Mouse (Mus musculus): ENCODE measurements around the gene Sipa1l3. TPM values are rescaled to one million over a fixed set of nuclear protein-coding genes. Genes with fewer than 3 reads are reported as not detected.

The Sipa1l3 gene
- polyA plus RNA-seq, 1 experiment from 2014 or later, result 16.8 TPM

GRCm38 (mm10) chr7:29437072-29437471, 81.4 kb downstream of the Sipa1l3 start:
- Histone ChIP-seq H3K27ac (replicated peaks) (no peak overlapping the region), H3K4me3 (no peak overlapping the region), H3K36me3 (0 out of 2 replicates have a peak, but pooled peaks cover 3% of the 10 kb centered on the region), H3K9ac (no peak overlapping the region), H3K4me1 (replicated peaks) (peaks cover 43% of the 10 kb centered on the region), H3K4me2 (no peak overlapping the region), H3K27me3 (no peaks in the 10 kb centered on the region), H3K9me3 (no peaks in the 10 kb centered on the region)
- WGBS, result 67% methylated on average over 10 of the region's 10 CpGs
- no peak for ATAC-seq (ENCODE audit: low read depth)

- ATAC-seq (ENCODE audit: low read depth), result no peak
- Histone ChIP-seq H3K4me2 (no peak overlapping the region), H3K27me3 (no peaks in the 10 kb centered on the region), H3K4me1 (replicated peaks) (peaks cover 55% of the 10 kb centered on the region), H3K9ac (no peak overlapping the region), H3K9me3 (no peaks in the 10 kb centered on the region), H3K4me3 (no peak overlapping the region), H3K36me3 (0 out of 2 replicates have a peak, but pooled peaks cover 3% of the 10 kb centered on the region), H3K27ac (replicated peaks) (no peak overlapping the region)
- WGBS, result 81% methylated on average over 9 of the region's 9 CpGs
Measured at GRCm38 (mm10) chr7:29434313-29435035, 84.0 kb downstream of the Sipa1l3 start.

- no peaks in the 10 kb centered on the region for H3K9me3 ChIP-seq
- peaks cover 53% of the 10 kb centered on the region for H3K4me1 ChIP-seq (replicated peaks)
- 79% methylated on average over 10 of the region's 10 CpGs for WGBS
- no peak overlapping the region for H3K27ac ChIP-seq (replicated peaks)
- no peak overlapping the region for H3K4me2 ChIP-seq
- no peak overlapping the region for H3K4me3 ChIP-seq
- no peak for ATAC-seq (ENCODE audit: low read depth)
- 0 out of 2 replicates have a peak, but pooled peaks cover 3% of the 10 kb centered on the region for H3K36me3 ChIP-seq
- no peak overlapping the region for H3K9ac ChIP-seq
- H3K27me3 ChIP-seq, result no peaks in the 10 kb centered on the region
Measured at GRCm38 (mm10) chr7:29433725-29434124, 84.7 kb downstream of the Sipa1l3 start.

- no peaks in the 10 kb centered on the region for H3K27me3 ChIP-seq
- H3K27ac ChIP-seq (replicated peaks), result no peak overlapping the region
- no peak overlapping the region for H3K9ac ChIP-seq
- H3K4me3 ChIP-seq, result no peak overlapping the region
- no peak for ATAC-seq (ENCODE audit: low read depth)
- no peaks in the 10 kb centered on the region for H3K36me3 ChIP-seq
- H3K4me2 ChIP-seq, result no peak overlapping the region; the same call in 1 of the 2 replicates
- H3K4me1 ChIP-seq (replicated peaks), result peaks cover 48% of the 10 kb centered on the region
- 73% methylated on average over 11 of the region's 11 CpGs for WGBS
- no peaks in the 10 kb centered on the region for H3K9me3 ChIP-seq
Measured at GRCm38 (mm10) chr7:29432947-29433553, 85.4 kb downstream of the Sipa1l3 start.

GRCm38 (mm10) chr7:29432180-29432946, 86.1 kb downstream of the Sipa1l3 start:
- H3K27ac ChIP-seq (replicated peaks), result no peak overlapping the region
- H3K9ac ChIP-seq, result no peak overlapping the region
- no peak overlapping the region for H3K4me3 ChIP-seq

GRCm38 (mm10) chr7:29430739-29431211, 87.7 kb downstream of the Sipa1l3 start:
- H3K4me3 ChIP-seq, result no peak overlapping the region
- H3K27ac ChIP-seq (replicated peaks), result 0 out of 2 replicates have a peak overlapping the region, but pooled peaks have one; percentile 38
- H3K27me3 ChIP-seq, result no peaks in the 10 kb centered on the region
- ATAC-seq (ENCODE audit: low read depth), result 0 out of 2 replicates have a peak, but pooled peaks have one; percentile 5
- peaks cover 44% of the 10 kb centered on the region for H3K4me1 ChIP-seq (replicated peaks)
- H3K36me3 ChIP-seq, result no peaks in the 10 kb centered on the region
- H3K9ac ChIP-seq, result peak overlapping the region; percentile 53
- H3K4me2 ChIP-seq, result no peak overlapping the region
- no peaks in the 10 kb centered on the region for H3K9me3 ChIP-seq
- 3% methylated on average over 6 of the region's 6 CpGs for WGBS

More at GRCm38 (mm10) chr7:29432180-29432946, 86.1 kb downstream of the Sipa1l3 start:
- peak; percentile 41; the same call in 1 of the 2 replicates for ATAC-seq (ENCODE audit: low read depth)
- WGBS, result 30% methylated on average over 15 of the region's 15 CpGs
- H3K4me1 ChIP-seq (replicated peaks), result peaks cover 46% of the 10 kb centered on the region
- H3K36me3 ChIP-seq, result no peaks in the 10 kb centered on the region
- H3K9me3 ChIP-seq, result no peaks in the 10 kb centered on the region
- no peak overlapping the region; the same call in 1 of the 2 replicates for H3K4me2 ChIP-seq
- no peaks in the 10 kb centered on the region for H3K27me3 ChIP-seq

GRCm38 (mm10) chr7:29426056-29426455, 92.4 kb downstream of the Sipa1l3 start:
- Histone ChIP-seq H3K4me1 (replicated peaks) (peaks cover 44% of the 10 kb centered on the region), H3K27ac (replicated peaks) (no peak overlapping the region), H3K4me3 (no peak overlapping the region), H3K4me2 (no peak overlapping the region), H3K9ac (no peak overlapping the region), H3K9me3 (no peaks in the 10 kb centered on the region), H3K36me3 (no peaks in the 10 kb centered on the region), H3K27me3 (no peaks in the 10 kb centered on the region)
- WGBS, result 87% methylated on average over 8 of the region's 8 CpGs
- ATAC-seq (ENCODE audit: low read depth), result no peak

GRCm38 (mm10) chr7:29425413-29425827, 93.0 kb downstream of the Sipa1l3 start:
- H3K27me3 ChIP-seq, result no peaks in the 10 kb centered on the region
- no peaks in the 10 kb centered on the region for H3K36me3 ChIP-seq

GRCm38 (mm10) chr7:29424690-29425089, 93.8 kb downstream of the Sipa1l3 start:
- Histone ChIP-seq H3K4me3 (no peak overlapping the region), H3K9me3 (no peaks in the 10 kb centered on the region), H3K4me1 (replicated peaks) (peaks cover 37% of the 10 kb centered on the region), H3K4me2 (no peak overlapping the region), H3K9ac (no peak overlapping the region), H3K27ac (replicated peaks) (no peak overlapping the region), H3K36me3 (no peaks in the 10 kb centered on the region), H3K27me3 (no peaks in the 10 kb centered on the region)
- no peak for ATAC-seq (ENCODE audit: low read depth)
- 52% methylated on average over 5 of the region's 5 CpGs for WGBS

More at GRCm38 (mm10) chr7:29425413-29425827, 93.0 kb downstream of the Sipa1l3 start:
- Histone ChIP-seq H3K27ac (replicated peaks) (no peak overlapping the region), H3K9ac (no peak overlapping the region), H3K4me1 (replicated peaks) (peaks cover 41% of the 10 kb centered on the region), H3K4me3 (no peak overlapping the region), H3K9me3 (no peaks in the 10 kb centered on the region), H3K4me2 (no peak overlapping the region)
- WGBS, result 75% methylated on average over 7 of the region's 7 CpGs
- ATAC-seq (ENCODE audit: low read depth), result no peak

- H3K4me2 ChIP-seq, result no peak overlapping the region
- no peak for ATAC-seq (ENCODE audit: low read depth)
- H3K9ac ChIP-seq, result 0 out of 2 replicates have a peak overlapping the region, but pooled peaks have one; percentile 28
- H3K4me1 ChIP-seq (replicated peaks), result peaks cover 47% of the 10 kb centered on the region
- H3K27ac ChIP-seq (replicated peaks), result peak overlapping the region; percentile 79
- 44% methylated on average over 3 of the region's 3 CpGs for WGBS
- H3K27me3 ChIP-seq, result no peaks in the 10 kb centered on the region
- no peak overlapping the region for H3K4me3 ChIP-seq
- H3K9me3 ChIP-seq, result no peaks in the 10 kb centered on the region
- no peaks in the 10 kb centered on the region for H3K36me3 ChIP-seq
Measured at GRCm38 (mm10) chr7:29421909-29422244, 96.6 kb downstream of the Sipa1l3 start.

- H3K9ac ChIP-seq, result 0 out of 2 replicates have a peak overlapping the region, but pooled peaks have one; percentile 28
- H3K4me3 ChIP-seq, result no peak overlapping the region
- ATAC-seq (ENCODE audit: low read depth), result peak; percentile 25; the same call in 1 of the 2 replicates
- H3K9me3 ChIP-seq, result no peaks in the 10 kb centered on the region
- H3K4me1 ChIP-seq (replicated peaks), result peaks cover 47% of the 10 kb centered on the region
- H3K27ac ChIP-seq (replicated peaks), result peak overlapping the region; percentile 79
- no peaks in the 10 kb centered on the region for H3K27me3 ChIP-seq
- H3K36me3 ChIP-seq, result no peaks in the 10 kb centered on the region
- 31% methylated on average over 12 of the region's 12 CpGs for WGBS
- no peak overlapping the region for H3K4me2 ChIP-seq
Measured at GRCm38 (mm10) chr7:29421240-29421908, 97.1 kb downstream of the Sipa1l3 start.
